Comparison of ENCODE assay signal across 9 mouse cellular contexts in the genomic region with DNA sequence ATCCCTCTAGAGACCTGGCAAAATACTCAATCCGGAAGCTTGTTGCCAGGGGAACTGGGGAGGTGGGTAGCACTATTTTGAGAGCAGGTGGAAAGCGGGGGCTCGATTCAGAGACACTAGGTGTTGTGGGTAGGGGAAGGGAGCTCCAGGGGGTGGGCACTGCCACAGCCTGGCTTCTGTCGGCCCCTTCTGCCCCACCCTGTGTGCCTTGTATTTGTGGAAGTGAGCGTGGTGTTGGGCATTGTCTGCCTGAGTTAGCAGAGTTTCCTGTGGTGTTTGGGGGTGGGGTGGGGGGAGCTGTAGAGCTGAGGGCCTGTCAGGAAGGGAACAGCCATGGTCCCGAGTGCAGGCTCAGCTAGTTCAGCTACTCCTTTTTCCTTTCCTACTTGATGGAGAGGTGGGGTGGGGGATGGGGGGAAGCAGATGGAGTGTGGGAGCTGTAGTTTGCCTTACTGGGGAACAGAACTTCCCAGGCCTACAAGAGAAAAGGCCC. TPM values are rescaled to one million over a fixed set of nuclear protein-coding genes. Genes with fewer than 3 reads are reported as not detected.
DNase-seq lines count a peak whose midpoint lies in the region; ATAC-seq lines count a peak whose summit lies in the region.
"Had no signal": no experiment of that assay in that cellular context is flagged by ENCODE, and none has a peak within 500 bp of the region (broad histone marks: within the 10 kb centered on the region; RNA-seq: fewer than 3 reads in every experiment).

No protein-coding gene starts in this region.

- intact Hi-C loops in gastrocnemius, postnatal 36 days (cut with DNase I) = no loop called here

- no peaks in the 10 kb centered on the region for H3K9me3 ChIP-seq in hindbrain, embryonic 10.5 days
- no peaks in the 10 kb centered on the region for H3K9me3 ChIP-seq in hindbrain, embryonic 11.5 days (ENCODE audit: control insufficient read depth, low read length)
- H3K9me3 ChIP-seq in intestine, embryonic 15.5 days = no peaks in the 10 kb centered on the region
- H3K9me3 ChIP-seq: neural tube, embryonic 12.5 days had no signal

- WGBS in hindbrain, embryonic 10.5 days = 65% methylated on average over 6 of the region's 6 CpGs
- WGBS in hindbrain, embryonic 11.5 days = 73% methylated on average over 6 of the region's 6 CpGs
- WGBS in intestine, embryonic 15.5 days = 70% methylated on average over 6 of the region's 6 CpGs

- DNase-seq in hindbrain, embryonic 10.5 days (ENCODE audit: low spot score) = no peak
- no peak for DNase-seq in hindbrain, embryonic 11.5 days (ENCODE audit: low spot score)
- peak; percentile 80 for DNase-seq in lung, postnatal 36 days
- DNase-seq in thymus, postnatal 14 days = no peak
- no peak for DNase-seq in gastrocnemius, postnatal 36 days

- H3K36me3 ChIP-seq in hindbrain, embryonic 10.5 days = peaks cover 98% of the 10 kb centered on the region
- H3K36me3 ChIP-seq in hindbrain, embryonic 11.5 days (ENCODE audit: control insufficient read depth, insufficient read depth, low read length) = peaks cover 28% of the 10 kb centered on the region
- peaks cover 59% of the 10 kb centered on the region for H3K36me3 ChIP-seq in intestine, embryonic 15.5 days

- H3K4me2 ChIP-seq in hindbrain, embryonic 11.5 days (replicated peaks; ENCODE audit: low read depth, low read length) = no peak overlapping the region
- H3K4me2 ChIP-seq in intestine, embryonic 15.5 days (replicated peaks) = no peak overlapping the region
- H3K4me2 ChIP-seq: neural tube, embryonic 12.5 days had no signal

- 0 out of 2 replicates have a peak overlapping the region, but pooled peaks have one; percentile 24 for H3K27ac ChIP-seq in hindbrain, embryonic 10.5 days
- H3K27ac ChIP-seq in hindbrain, embryonic 11.5 days (ENCODE audit: low read depth, low read length) = no peak overlapping the region
- peak overlapping the region; percentile 85 for H3K27ac ChIP-seq in brown adipose tissue, adult 24 weeks (replicated peaks; ENCODE audit: low read depth, low read length)
- no peak overlapping the region for H3K27ac ChIP-seq in intestine, embryonic 15.5 days
- H3K27ac ChIP-seq: neural tube, embryonic 12.5 days had no signal

- no peak for ATAC-seq in hindbrain, embryonic 11.5 days (ENCODE audit: low FRiP score)
- 0 out of 2 replicates have a peak, but pooled peaks have one; percentile 23 for ATAC-seq in intestine, embryonic 15.5 days
- ATAC-seq in erythroblast, adult 5-6 weeks (replicated peaks; ENCODE audit: low FRiP score, poor library complexity, severe bottlenecking) = no peak

- no peak overlapping the region for H3K4me3 ChIP-seq in hindbrain, embryonic 10.5 days
- H3K4me3 ChIP-seq in hindbrain, embryonic 11.5 days (ENCODE audit: low read depth, low read length) = no peak overlapping the region
- H3K4me3 ChIP-seq in brown adipose tissue, adult 24 weeks (ENCODE audit: insufficient read depth, low read depth, low read length) = peak overlapping the region; percentile 5; the same call in 1 of the 2 replicates
- H3K4me3 ChIP-seq in intestine, embryonic 15.5 days (replicated peaks) = no peak overlapping the region
- H3K4me3 ChIP-seq: neural tube, embryonic 12.5 days had no signal

- peaks cover 38% of the 10 kb centered on the region for H3K4me1 ChIP-seq in hindbrain, embryonic 10.5 days (replicated peaks)
- peaks cover 5% of the 10 kb centered on the region for H3K4me1 ChIP-seq in hindbrain, embryonic 11.5 days (replicated peaks; ENCODE audit: control insufficient read depth, insufficient read depth, low read length)
- H3K4me1 ChIP-seq in brown adipose tissue, adult 24 weeks (ENCODE audit: control insufficient read depth, insufficient read depth, insufficient read length, low read length) = peaks cover 29% of the 10 kb centered on the region
- peaks cover 7% of the 10 kb centered on the region; the same call in 1 of the 2 replicates for H3K4me1 ChIP-seq in intestine, embryonic 15.5 days (replicated peaks)

- no peak overlapping the region for H3K9ac ChIP-seq in hindbrain, embryonic 11.5 days (ENCODE audit: low read depth, low read length)
- H3K9ac ChIP-seq in intestine, embryonic 15.5 days = no peak overlapping the region
- H3K9ac ChIP-seq: neural tube, embryonic 12.5 days had no signal

- no peaks in the 10 kb centered on the region for H3K27me3 ChIP-seq in hindbrain, embryonic 10.5 days (ENCODE audit: insufficient read depth, poor library complexity, severe bottlenecking)
- no peaks in the 10 kb centered on the region for H3K27me3 ChIP-seq in hindbrain, embryonic 11.5 days (ENCODE audit: control insufficient read depth, insufficient read depth, low read length)
- H3K27me3 ChIP-seq in intestine, embryonic 15.5 days (replicated peaks) = no peaks in the 10 kb centered on the region
- H3K27me3 ChIP-seq: neural tube, embryonic 12.5 days had no signal

RNA-seq across cellular contexts. Expression of gene Rxfp4, which starts 22.0 kb away (rescaled TPM):
- not detected in 2 replicates for polyA plus RNA-seq in hindbrain, embryonic 10.5 days (2016; fragmentation: Nextera tagmentation; extraction: Ambion mirVana)
- polyA plus RNA-seq in hindbrain, embryonic 11.5 days (2014; fragmentation: Nextera tagmentation; extraction: Ambion mirVana) = not detected in 2 replicates
- polyA plus RNA-seq in brown adipose tissue, adult 24 weeks (2012; ENCODE audit: insufficient read depth, insufficient read length, missing spikeins) = not detected in 2 replicates
- not detected in 2 replicates for polyA plus RNA-seq in intestine, embryonic 15.5 days (2015; fragmentation: Nextera tagmentation; extraction: Ambion mirVana)
- total RNA-seq in gastrocnemius, postnatal 36 days (2021) = not detected
- total RNA-seq in erythroblast, adult 5-6 weeks (2015; ENCODE audit: low replicate concordance) = not detected in 2 replicates
- not detected in 2 replicates for total RNA-seq in erythroblast, adult 5-6 weeks (2017; ENCODE audit: low replicate concordance)
- polyA plus RNA-seq: neural tube, embryonic 12.5 days had no signal

RNA-seq across cellular contexts. Expression of gene Arhgef2, which starts 25.1 kb away (rescaled TPM):
- polyA plus RNA-seq in hindbrain, embryonic 10.5 days (2016; fragmentation: Nextera tagmentation; extraction: Ambion mirVana) = 111 and 123 TPM in 2 replicates
- polyA plus RNA-seq in hindbrain, embryonic 11.5 days (2014; fragmentation: Nextera tagmentation; extraction: Ambion mirVana) = 149 and 181 TPM in 2 replicates
- polyA plus RNA-seq in brown adipose tissue, adult 24 weeks (2012; ENCODE audit: insufficient read depth, insufficient read length, missing spikeins) = 13.7 and 23.6 TPM in 2 replicates
- 60.4 and 61.2 TPM in 2 replicates for polyA plus RNA-seq in intestine, embryonic 15.5 days (2015; fragmentation: Nextera tagmentation; extraction: Ambion mirVana)
- total RNA-seq in gastrocnemius, postnatal 36 days (2021) = 10 to 100 TPM; 18.5 to 29.3 TPM
- 15.2 and 20.5 TPM in 2 replicates for total RNA-seq in erythroblast, adult 5-6 weeks (2015; ENCODE audit: low replicate concordance)
- total RNA-seq in erythroblast, adult 5-6 weeks (2017; ENCODE audit: low replicate concordance) = 16.7 and 18.1 TPM in 2 replicates

RNA-seq across cellular contexts. Expression of gene Khdc4, which starts 54.7 kb away (rescaled TPM):
- 99.6 and 102 TPM in 2 replicates for polyA plus RNA-seq in hindbrain, embryonic 10.5 days (2016; fragmentation: Nextera tagmentation; extraction: Ambion mirVana)
- 103 and 105 TPM in 2 replicates for polyA plus RNA-seq in hindbrain, embryonic 11.5 days (2014; fragmentation: Nextera tagmentation; extraction: Ambion mirVana)
- polyA plus RNA-seq in brown adipose tissue, adult 24 weeks (2012; ENCODE audit: insufficient read depth, insufficient read length, missing spikeins) = 17.1 and 28.6 TPM in 2 replicates
- 72.4 and 75.8 TPM in 2 replicates for polyA plus RNA-seq in intestine, embryonic 15.5 days (2015; fragmentation: Nextera tagmentation; extraction: Ambion mirVana)
- total RNA-seq in gastrocnemius, postnatal 36 days (2021) = 10 to 100 TPM; 19.9 to 25.0 TPM
- 25.0 and 29.5 TPM in 2 replicates for total RNA-seq in erythroblast, adult 5-6 weeks (2015; ENCODE audit: low replicate concordance)
- 19.9 and 23.4 TPM in 2 replicates for total RNA-seq in erythroblast, adult 5-6 weeks (2017; ENCODE audit: low replicate concordance)

RNA-seq across cellular contexts. Expression of gene Ssr2, which starts 55.2 kb away (rescaled TPM):
- 207 and 220 TPM in 2 replicates for polyA plus RNA-seq in hindbrain, embryonic 10.5 days (2016; fragmentation: Nextera tagmentation; extraction: Ambion mirVana)
- 152 and 169 TPM in 2 replicates for polyA plus RNA-seq in hindbrain, embryonic 11.5 days (2014; fragmentation: Nextera tagmentation; extraction: Ambion mirVana)
- polyA plus RNA-seq in brown adipose tissue, adult 24 weeks (2012; ENCODE audit: insufficient read depth, insufficient read length, missing spikeins) = 84.2 and 89.0 TPM in 2 replicates
- 338 and 390 TPM in 2 replicates for polyA plus RNA-seq in intestine, embryonic 15.5 days (2015; fragmentation: Nextera tagmentation; extraction: Ambion mirVana)
- total RNA-seq in gastrocnemius, postnatal 36 days (2021) = 10 to 100 TPM; 46.3 to 51.4 TPM
- total RNA-seq in erythroblast, adult 5-6 weeks (2015; ENCODE audit: low replicate concordance) = 80.3 and 91.8 TPM in 2 replicates
- total RNA-seq in erythroblast, adult 5-6 weeks (2017; ENCODE audit: low replicate concordance) = 24.3 and 35.9 TPM in 2 replicates

Comparison
In these comparisons a context has a peak if more than half of its experiments do, and no peak if none do; other contexts are left out.
1. H3K27ac ChIP-seq: peak in hindbrain, embryonic 10.5 days (single experiment) and brown adipose tissue, adult 24 weeks (single experiment); none in hindbrain, embryonic 11.5 days (single experiment) and intestine, embryonic 15.5 days (single experiment).